In the genomic region with DNA sequence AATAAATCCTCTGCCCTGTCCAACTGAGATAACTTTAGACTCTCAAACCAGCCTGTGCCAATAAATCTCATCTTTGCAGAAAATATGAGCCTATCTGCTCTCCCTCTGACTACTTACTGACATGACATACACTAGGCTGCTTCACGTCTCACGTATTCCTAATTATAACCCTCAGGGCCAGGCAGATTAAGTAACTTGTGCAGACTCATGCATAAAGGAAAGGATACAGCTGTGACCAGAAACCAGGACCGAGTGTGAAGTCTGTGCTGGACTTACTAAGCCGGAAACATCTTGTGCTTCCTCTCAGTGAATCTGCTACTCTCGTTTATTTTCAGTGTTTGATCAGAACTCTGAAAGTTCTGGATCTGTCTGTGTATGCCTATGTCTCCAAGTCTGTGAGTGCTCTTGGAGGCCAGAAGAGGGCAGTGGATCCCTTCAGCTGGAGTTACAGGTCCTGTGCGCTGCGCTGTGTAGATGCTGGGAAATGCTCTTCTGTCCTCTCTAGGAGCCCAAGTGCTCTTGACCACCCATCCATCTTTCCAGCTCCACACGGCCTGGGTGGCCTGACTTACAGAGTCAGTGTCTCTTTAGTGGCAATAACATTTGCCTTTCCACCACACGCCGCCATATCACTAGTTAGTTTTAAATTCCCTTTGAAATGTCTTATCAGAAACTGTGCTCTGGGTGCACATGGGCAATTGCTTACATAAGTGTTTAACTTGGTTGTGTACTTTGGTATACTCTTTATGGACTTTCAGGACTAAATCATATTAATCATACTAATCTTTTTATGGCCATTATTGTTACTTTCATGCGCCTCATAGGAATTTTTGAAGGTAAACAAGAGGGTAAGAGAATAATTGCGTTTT, we compare ENCODE assay signal across 8 mouse cellular contexts. TPM values are rescaled to one million over a fixed set of nuclear protein-coding genes. Genes with fewer than 3 reads are reported as not detected.
DNase-seq lines count a peak whose midpoint lies in the region; ATAC-seq and TF ChIP-seq lines count a peak whose summit lies in the region.
"Had no signal": no experiment of that assay in that cellular context is flagged by ENCODE, and none has a peak within 500 bp of the region (broad histone marks: within the 10 kb centered on the region; RNA-seq: fewer than 3 reads in every experiment).

No protein-coding gene starts in this region.

- no peak overlapping the region for H3K9ac ChIP-seq in kidney, embryonic 16.5 days (replicated peaks; ENCODE audit: low read length)
- no peak overlapping the region for H3K9ac ChIP-seq in hindbrain, embryonic 16.5 days (ENCODE audit: low read depth, low read length)

- no peak for DNase-seq in kidney, adult 11 months
- DNase-seq in ovary, adult 18-20 months (ENCODE audit: low spot score) = no peak

- peaks cover 1% of the 10 kb centered on the region; the same call in 1 of the 2 replicates for H3K4me1 ChIP-seq in kidney, embryonic 16.5 days (ENCODE audit: insufficient read depth, low read length)
- 0 out of 2 replicates have a peak, but pooled peaks cover 5% of the 10 kb centered on the region for H3K4me1 ChIP-seq in E14TG2a.4 (replicated peaks; ENCODE audit: low read depth, low read length)
- peaks cover 2% of the 10 kb centered on the region; the same call in 1 of the 2 replicates for H3K4me1 ChIP-seq in bone marrow, adult 2 months (ENCODE audit: control insufficient read depth, insufficient read depth, low read length)
- H3K4me1 ChIP-seq in hindbrain, embryonic 16.5 days (ENCODE audit: control insufficient read depth, insufficient read depth, low read depth, low read length) = no peaks in the 10 kb centered on the region

- 59% methylated on average over 12 of the region's 12 CpGs for WGBS in kidney, embryonic 16.5 days
- WGBS in bone marrow, adult 2 months = 52% methylated on average over 12 of the region's 12 CpGs
- WGBS in hindbrain, embryonic 16.5 days = 75% methylated on average over 12 of the region's 12 CpGs

- no peak for TF ChIP-seq POLR2A in bone marrow, adult 2 months (IDR thresholded peaks at IDR 0.05; ENCODE audit: borderline replicate concordance, control insufficient read depth, low read depth, low read length)

- H3K4me2 ChIP-seq in kidney, embryonic 16.5 days (replicated peaks; ENCODE audit: low read depth, low read length) = no peak overlapping the region
- H3K4me2 ChIP-seq in hindbrain, embryonic 16.5 days (ENCODE audit: low read length) = no peak overlapping the region

- H3K27me3 ChIP-seq in kidney, embryonic 16.5 days (ENCODE audit: insufficient read depth, low read length) = no peaks in the 10 kb centered on the region
- no peaks in the 10 kb centered on the region for H3K27me3 ChIP-seq in E14TG2a.4 (ENCODE audit: insufficient read depth, low read length)
- H3K27me3 ChIP-seq in hindbrain, embryonic 16.5 days (replicated peaks; ENCODE audit: control insufficient read depth, insufficient read depth, low read length) = no peaks in the 10 kb centered on the region

- H3K27ac ChIP-seq in kidney, embryonic 16.5 days (ENCODE audit: low read length) = no peak overlapping the region
- no peak overlapping the region for H3K27ac ChIP-seq in bone marrow, adult 2 months (ENCODE audit: control insufficient read depth, insufficient read depth, low read depth, low read length, poor library complexity)
- no peak overlapping the region for H3K27ac ChIP-seq in hindbrain, embryonic 16.5 days (ENCODE audit: low read depth, low read length)

- no peaks in the 10 kb centered on the region for H3K36me3 ChIP-seq in kidney, embryonic 16.5 days (ENCODE audit: insufficient read depth, low read length)
- no peaks in the 10 kb centered on the region for H3K36me3 ChIP-seq in E14TG2a.4 (ENCODE audit: insufficient read depth, low read length)
- H3K36me3 ChIP-seq in hindbrain, embryonic 16.5 days (ENCODE audit: control insufficient read depth, insufficient read depth, low read length) = no peaks in the 10 kb centered on the region

- peak; percentile 70; the same call in 1 of the 2 replicates for ATAC-seq in kidney, embryonic 16.5 days (ENCODE audit: low FRiP score, low TSS enrichment)
- peak; percentile 69; the same call in 1 of the 2 replicates for ATAC-seq in hindbrain, embryonic 16.5 days
- ATAC-seq in monocyte, adult 5-6 weeks (replicated peaks; ENCODE audit: insufficient number of reproducible peaks, low FRiP score, low TSS enrichment, poor library complexity, severe bottlenecking) = peak; percentile 36; the same call in 1 of the 2 replicates

- H3K9me3 ChIP-seq in kidney, embryonic 16.5 days (ENCODE audit: low read length) = no peaks in the 10 kb centered on the region
- 0 out of 2 replicates have a peak, but pooled peaks cover 2% of the 10 kb centered on the region for H3K9me3 ChIP-seq in E14TG2a.4 (ENCODE audit: low read length)
- no peaks in the 10 kb centered on the region for H3K9me3 ChIP-seq in hindbrain, embryonic 16.5 days (ENCODE audit: control insufficient read depth, low read length)

- H3K4me3 ChIP-seq in kidney, embryonic 16.5 days (ENCODE audit: low read length) = no peak overlapping the region
- no peak overlapping the region for H3K4me3 ChIP-seq in E14TG2a.4 (replicated peaks; ENCODE audit: low read length)
- H3K4me3 ChIP-seq in bone marrow, adult 2 months (replicated peaks; ENCODE audit: control insufficient read depth, low read depth, low read length) = no peak overlapping the region
- no peak overlapping the region for H3K4me3 ChIP-seq in hindbrain, embryonic 16.5 days (ENCODE audit: low read length)

- TF ChIP-seq CTCF in E14TG2a.4 (conservative IDR thresholded peaks at IDR 0.05; ENCODE audit: low read length) = peak; percentile 58
- TF ChIP-seq CTCF in bone marrow, adult 2 months (IDR thresholded peaks at IDR 0.05; ENCODE audit: control insufficient read depth, insufficient read depth, low read length) = peak; percentile 75

RNA-seq across cellular contexts. Expression of gene Arl14, which starts 13.5 kb away (rescaled TPM):
- 0.21 and 0.30 TPM in 2 replicates for polyA plus RNA-seq in kidney, embryonic 16.5 days (2015; fragmentation: Nextera tagmentation; extraction: Ambion mirVana)
- not detected in 2 replicates for polyA plus RNA-seq in bone marrow, adult 2 months (2011; ENCODE audit: insufficient read depth, insufficient read length, low replicate concordance, missing spikeins)
- polyA plus RNA-seq in hindbrain, embryonic 16.5 days (2015; fragmentation: Nextera tagmentation; extraction: Ambion mirVana) = not detected in 2 replicates
- total RNA-seq in monocyte, adult 5-6 weeks (2017) = 0.86 TPM in 1 of 3 replicates, not detected in the others
- polyA plus RNA-seq: heart, embryonic 14.5 days had no signal
